Mouse (Mus musculus): ENCODE results near the gene Pnkd. TPM values are rescaled to one million over a fixed set of nuclear protein-coding genes. Genes with fewer than 3 reads are reported as not detected.

Gene Pnkd
- polyA plus RNA-seq, 1 experiment, result 201 TPM

DNA sequence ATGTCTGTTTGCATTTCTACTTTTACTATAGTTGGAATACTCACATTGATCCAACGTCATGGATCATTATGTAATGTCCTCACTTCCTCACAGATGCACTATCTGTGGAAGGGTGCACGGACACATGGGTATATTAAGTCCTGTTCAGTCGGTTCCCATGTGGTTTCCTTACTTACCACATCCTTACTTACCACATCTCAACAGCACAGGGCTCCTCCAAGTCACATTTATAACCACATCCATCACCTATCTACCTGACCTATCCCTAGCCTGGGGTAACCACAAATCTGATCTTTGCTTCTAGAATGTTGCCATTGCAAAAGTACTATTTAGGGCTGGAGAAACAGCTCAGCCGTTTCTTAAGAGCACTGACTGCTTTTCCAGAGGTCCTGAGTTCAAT, 88.6 kb downstream of the Pnkd start:
- no peak for DNase-seq
- H3K4me3 ChIP-seq (replicated peaks; ENCODE audit: insufficient read depth, low read depth, low read length), result no peak overlapping the region
- H3K4me1 ChIP-seq (ENCODE audit: control insufficient read depth, insufficient read depth, low read length), result no peaks in the 10 kb centered on the region
- TF ChIP-seq POLR2A (IDR thresholded peaks at IDR 0.05; ENCODE audit: borderline replicate concordance, insufficient read depth, low read length) (no peak), CTCF (IDR thresholded peaks at IDR 0.05; ENCODE audit: borderline replicate concordance, insufficient read depth, low read depth, low read length) (no peak)
- 72% methylated on average over 4 of the region's 4 CpGs for WGBS
- no peaks in the 10 kb centered on the region for H3K27me3 ChIP-seq (ENCODE audit: control insufficient read depth, insufficient read depth, low read length)
- no peak overlapping the region for H3K27ac ChIP-seq (ENCODE audit: insufficient read depth, low read length)

- no peak within 1 kb of the TSS for H3K27ac ChIP-seq (ENCODE audit: insufficient read depth, low read length)
- 64% methylated on average over 8 of the region's 8 CpGs for WGBS
- H3K4me1 ChIP-seq (ENCODE audit: control insufficient read depth, insufficient read depth, low read length), result no peaks in the 10 kb centered on the region
- no peaks in the 10 kb centered on the region for H3K27me3 ChIP-seq (ENCODE audit: control insufficient read depth, insufficient read depth, low read length)
- no peak for DNase-seq
- no peak for TF ChIP-seq CTCF (IDR thresholded peaks at IDR 0.05; ENCODE audit: borderline replicate concordance, insufficient read depth, low read depth, low read length)
- no peak within 1 kb of the TSS for H3K4me3 ChIP-seq (replicated peaks; ENCODE audit: insufficient read depth, low read depth, low read length)
Observed at GRCm38 (mm10) chr1:74374980-74375379, 90.2 kb downstream of the Pnkd start, which contains the start of gene Slc11a1. Gene Slc11a1, plus strand, starts transcription at chr1:74375195.

DNA sequence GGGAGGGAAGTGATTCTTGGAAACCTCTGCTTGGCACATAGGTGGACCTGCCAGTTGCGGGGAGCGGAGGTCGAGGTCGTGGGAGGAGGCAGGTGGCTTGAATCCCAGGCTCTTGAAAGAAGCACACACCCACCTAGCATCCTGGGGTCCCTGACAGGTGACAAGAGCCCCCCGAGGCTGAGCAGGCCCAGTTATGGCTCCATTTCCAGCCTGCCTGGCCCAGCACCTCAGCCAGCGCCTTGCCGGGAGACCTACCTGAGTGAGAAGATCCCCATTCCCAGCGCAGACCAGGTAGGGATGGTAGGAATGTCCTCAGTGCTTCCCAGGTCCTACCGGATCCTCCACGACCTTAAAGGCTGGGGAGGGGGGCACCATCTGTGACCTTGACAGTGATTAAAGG, 90.8 kb downstream of the Pnkd start:
- Histone ChIP-seq H3K27ac (ENCODE audit: insufficient read depth, low read length) (no peak overlapping the region), H3K27me3 (ENCODE audit: control insufficient read depth, insufficient read depth, low read length) (no peaks in the 10 kb centered on the region), H3K4me3 (replicated peaks; ENCODE audit: insufficient read depth, low read depth, low read length) (no peak overlapping the region), H3K4me1 (ENCODE audit: control insufficient read depth, insufficient read depth, low read length) (no peaks in the 10 kb centered on the region)
- no peak for DNase-seq
- 69% methylated on average over 10 of the region's 10 CpGs for WGBS
- TF ChIP-seq CTCF (IDR thresholded peaks at IDR 0.05; ENCODE audit: borderline replicate concordance, insufficient read depth, low read depth, low read length) (no peak), POLR2A (IDR thresholded peaks at IDR 0.05; ENCODE audit: borderline replicate concordance, insufficient read depth, low read length) (no peak)

- TF ChIP-seq POLR2A (IDR thresholded peaks at IDR 0.05; ENCODE audit: borderline replicate concordance, insufficient read depth, low read length) (no peak), CTCF (IDR thresholded peaks at IDR 0.05; ENCODE audit: borderline replicate concordance, insufficient read depth, low read depth, low read length) (no peak)
- Histone ChIP-seq H3K4me1 (ENCODE audit: control insufficient read depth, insufficient read depth, low read length) (no peaks in the 10 kb centered on the region), H3K27ac (ENCODE audit: insufficient read depth, low read length) (no peak overlapping the region), H3K4me3 (replicated peaks; ENCODE audit: insufficient read depth, low read depth, low read length) (no peak overlapping the region), H3K27me3 (ENCODE audit: control insufficient read depth, insufficient read depth, low read length) (no peaks in the 10 kb centered on the region)
- 89% methylated on average over 4 of the region's 4 CpGs for WGBS
- DNase-seq, result no peak
Observed at GRCm38 (mm10) chr1:74376396-74376795, 91.7 kb downstream of the Pnkd start.

GRCm38 (mm10) chr1:74379058-74379504, 94.4 kb downstream of the Pnkd start:
- H3K27ac ChIP-seq (ENCODE audit: insufficient read depth, low read length), result no peak overlapping the region
- DNase-seq, result no peak
- no peaks in the 10 kb centered on the region for H3K4me1 ChIP-seq (ENCODE audit: control insufficient read depth, insufficient read depth, low read length)
- H3K27me3 ChIP-seq (ENCODE audit: control insufficient read depth, insufficient read depth, low read length), result no peaks in the 10 kb centered on the region
- TF ChIP-seq POLR2A (IDR thresholded peaks at IDR 0.05; ENCODE audit: borderline replicate concordance, insufficient read depth, low read length), result no peak
- TF ChIP-seq CTCF (IDR thresholded peaks at IDR 0.05; ENCODE audit: borderline replicate concordance, insufficient read depth, low read depth, low read length), result no peak
- no peak overlapping the region for H3K4me3 ChIP-seq (replicated peaks; ENCODE audit: insufficient read depth, low read depth, low read length)
- 87% methylated on average over 7 of the region's 7 CpGs for WGBS

- no peak for TF ChIP-seq CTCF (IDR thresholded peaks at IDR 0.05; ENCODE audit: borderline replicate concordance, insufficient read depth, low read depth, low read length)
- no peak for TF ChIP-seq POLR2A (IDR thresholded peaks at IDR 0.05; ENCODE audit: borderline replicate concordance, insufficient read depth, low read length)
- Histone ChIP-seq H3K4me3 (replicated peaks; ENCODE audit: insufficient read depth, low read depth, low read length) (no peak overlapping the region), H3K4me1 (ENCODE audit: control insufficient read depth, insufficient read depth, low read length) (no peaks in the 10 kb centered on the region), H3K27me3 (ENCODE audit: control insufficient read depth, insufficient read depth, low read length) (no peaks in the 10 kb centered on the region), H3K27ac (ENCODE audit: insufficient read depth, low read length) (no peak overlapping the region)
- no peak for DNase-seq
- 88% methylated on average over 5 of the region's 5 CpGs for WGBS
Observed at GRCm38 (mm10) chr1:74380484-74380883, 95.8 kb downstream of the Pnkd start.

DNA sequence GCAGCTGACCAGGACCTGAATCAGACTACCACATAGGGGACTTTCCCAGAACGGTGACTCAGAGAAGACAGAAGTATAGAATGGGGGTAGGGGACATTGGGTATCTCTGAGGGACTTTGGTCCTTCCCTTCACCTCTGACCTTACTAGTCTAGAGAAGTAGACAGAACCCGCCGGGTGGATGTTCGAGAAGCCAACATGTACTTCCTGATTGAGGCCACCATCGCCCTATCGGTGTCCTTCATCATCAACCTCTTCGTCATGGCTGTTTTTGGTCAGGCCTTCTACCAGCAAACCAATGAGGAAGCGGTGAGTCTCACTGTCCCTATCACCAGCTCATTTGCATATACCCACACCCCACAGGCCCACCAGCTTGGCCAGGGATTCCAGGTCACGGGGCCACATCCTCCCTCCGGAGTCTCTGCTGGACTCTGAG, 96.9 kb downstream of the Pnkd start:
- 86% methylated on average over 10 of the region's 10 CpGs for WGBS
- no peak overlapping the region for H3K4me3 ChIP-seq (replicated peaks; ENCODE audit: insufficient read depth, low read depth, low read length)
- no peak for TF ChIP-seq CTCF (IDR thresholded peaks at IDR 0.05; ENCODE audit: borderline replicate concordance, insufficient read depth, low read depth, low read length)
- no peak for TF ChIP-seq POLR2A (IDR thresholded peaks at IDR 0.05; ENCODE audit: borderline replicate concordance, insufficient read depth, low read length)
- H3K27ac ChIP-seq (ENCODE audit: insufficient read depth, low read length), result no peak overlapping the region
- DNase-seq, result no peak
- H3K4me1 ChIP-seq (ENCODE audit: control insufficient read depth, insufficient read depth, low read length), result no peaks in the 10 kb centered on the region
- H3K27me3 ChIP-seq (ENCODE audit: control insufficient read depth, insufficient read depth, low read length), result no peaks in the 10 kb centered on the region

DNA sequence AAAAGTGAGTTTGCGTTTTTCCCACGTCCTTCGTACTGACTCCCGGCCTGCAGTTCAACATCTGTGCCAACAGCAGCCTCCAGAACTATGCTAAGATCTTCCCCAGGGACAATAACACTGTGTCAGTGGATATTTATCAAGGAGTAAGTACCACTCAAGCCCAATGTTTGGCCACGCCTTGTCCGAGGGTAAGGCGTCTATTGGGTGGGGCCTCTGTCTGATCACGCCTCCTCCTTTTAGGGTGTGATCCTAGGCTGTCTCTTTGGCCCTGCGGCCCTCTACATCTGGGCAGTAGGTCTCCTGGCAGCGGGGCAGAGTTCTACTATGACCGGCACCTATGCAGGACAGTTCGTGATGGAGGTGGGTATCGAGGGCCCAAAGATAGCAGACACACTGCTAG, 98.7 kb downstream of the Pnkd start:
- Histone ChIP-seq H3K27me3 (ENCODE audit: control insufficient read depth, insufficient read depth, low read length) (no peaks in the 10 kb centered on the region), H3K4me1 (ENCODE audit: control insufficient read depth, insufficient read depth, low read length) (no peaks in the 10 kb centered on the region), H3K4me3 (replicated peaks; ENCODE audit: insufficient read depth, low read depth, low read length) (no peak overlapping the region), H3K27ac (ENCODE audit: insufficient read depth, low read length) (no peak overlapping the region)
- WGBS, result 92% methylated on average over 13 of the region's 13 CpGs
- no peak for DNase-seq
- no peak for TF ChIP-seq POLR2A (IDR thresholded peaks at IDR 0.05; ENCODE audit: borderline replicate concordance, insufficient read depth, low read length)
- no peak for TF ChIP-seq CTCF (IDR thresholded peaks at IDR 0.05; ENCODE audit: borderline replicate concordance, insufficient read depth, low read depth, low read length)
